ENCODE assay signal across 8 mouse cellular contexts in genomic region chr17:94834446-94835117, GRCm38 (mm10).
DNase-seq lines count a peak whose midpoint lies in the region; ATAC-seq lines count a peak whose summit lies in the region.

No protein-coding gene starts in this region.

- DNase-seq in ES-CJ7 (ENCODE audit: low read depth, low spot score): peak; percentile 89
- DNase-seq in cerebellum, adult 11 months: peak; percentile 72
- DNase-seq in forebrain, embryonic 14.5 days (ENCODE audit: low spot score): peak; percentile 91
- DNase-seq in heart, postnatal 14 days: peak; percentile 73 to 81
- DNase-seq in layer of hippocampus, adult 11-12 months (ENCODE audit: low spot score): peak; percentile 82
- DNase-seq in lung, adult 18-20 months: peak; percentile 83 to 85
- peak; percentile 84 for DNase-seq in testis, postnatal 14 days (ENCODE audit: low spot score)

- H3K36me3 ChIP-seq in forebrain, embryonic 14.5 days (ENCODE audit: control insufficient read depth, insufficient read depth, low read length): no peaks in the 10 kb centered on the region
- peaks cover 9% of the 10 kb centered on the region for H3K36me3 ChIP-seq in neural tube, embryonic 15.5 days

- 2% methylated on average over 20 of the region's 20 CpGs for WGBS in forebrain, embryonic 14.5 days
- under 1% methylated on average over 20 of the region's 20 CpGs for WGBS in neural tube, embryonic 15.5 days

- H3K4me2 ChIP-seq in forebrain, embryonic 14.5 days (ENCODE audit: low read length): peak overlapping the region; percentile 70
- H3K4me2 ChIP-seq in neural tube, embryonic 15.5 days: peak overlapping the region; percentile 78

- intact Hi-C loops in heart, postnatal 14 days (cut with DNase I): no loop called here

- H3K27me3 ChIP-seq in forebrain, embryonic 14.5 days (replicated peaks; ENCODE audit: control insufficient read depth, insufficient read depth, low read length): no peaks in the 10 kb centered on the region
- no peaks in the 10 kb centered on the region for H3K27me3 ChIP-seq in neural tube, embryonic 15.5 days (replicated peaks)

- peaks cover 6% of the 10 kb centered on the region; the same call in 1 of the 2 replicates for H3K4me1 ChIP-seq in forebrain, embryonic 14.5 days (ENCODE audit: control insufficient read depth, insufficient read depth, low read length)
- H3K4me1 ChIP-seq in neural tube, embryonic 15.5 days: peaks cover 14% of the 10 kb centered on the region

- peak overlapping the region; percentile 67 for H3K27ac ChIP-seq in forebrain, embryonic 14.5 days (ENCODE audit: low read depth, low read length)
- H3K27ac ChIP-seq in neural tube, embryonic 15.5 days (replicated peaks): peak overlapping the region; percentile 81

- ATAC-seq in forebrain, embryonic 14.5 days: peak; percentile 98
- ATAC-seq in neural tube, embryonic 15.5 days (ENCODE audit: low FRiP score): peak; percentile 99

- peaks cover 4% of the 10 kb centered on the region; the same call in 1 of the 2 replicates for H3K9me3 ChIP-seq in forebrain, embryonic 14.5 days (replicated peaks; ENCODE audit: control insufficient read depth, low read length)
- no peaks in the 10 kb centered on the region for H3K9me3 ChIP-seq in neural tube, embryonic 15.5 days (replicated peaks)

- H3K9ac ChIP-seq in forebrain, embryonic 14.5 days (ENCODE audit: low read length): peak overlapping the region; percentile 69
- H3K9ac ChIP-seq in neural tube, embryonic 15.5 days (replicated peaks): peak overlapping the region; percentile 69

- peak overlapping the region; percentile 65 for H3K4me3 ChIP-seq in forebrain, embryonic 14.5 days (ENCODE audit: low read depth, low read length)
- peak overlapping the region; percentile 77 for H3K4me3 ChIP-seq in neural tube, embryonic 15.5 days (replicated peaks)

Comparison
In these comparisons a context has a peak if more than half of its experiments do, and no peak if none do; other contexts are left out.
1. Peak in every context shown above with its lines: DNase-seq, ATAC-seq, H3K4me3 ChIP-seq and H3K27ac ChIP-seq.